In the genomic region with DNA sequence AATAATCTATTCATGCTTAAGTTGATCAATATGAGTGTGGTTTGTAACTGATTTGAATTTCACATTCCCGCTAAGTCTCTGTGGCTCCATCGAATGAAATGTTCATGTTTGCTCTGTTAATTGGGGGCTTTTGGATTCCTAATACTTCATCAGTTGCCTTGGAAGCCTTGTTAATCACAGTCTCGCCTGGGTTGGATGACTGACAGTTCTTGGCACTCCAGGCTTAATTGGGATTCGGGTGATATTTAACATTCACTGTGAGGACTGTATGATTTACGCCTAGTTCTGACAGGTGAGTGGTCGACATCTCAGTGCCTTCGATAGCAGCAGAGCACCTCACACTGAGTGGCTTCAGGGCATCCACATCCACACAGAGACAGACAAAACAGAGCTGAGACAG, we compare ENCODE assay signal across 21 mouse cellular contexts.
A peak's percentile ranks its signal among the peaks of the same experiment; 100 is the strongest.
DNase-seq lines count a peak whose midpoint lies in the region; ATAC-seq and TF ChIP-seq lines count a peak whose summit lies in the region.
"Had no signal": no experiment of that assay in that cellular context is flagged by ENCODE, and none has a peak within 500 bp of the region (broad histone marks: within the 10 kb centered on the region; RNA-seq: fewer than 3 reads in every experiment).

No protein-coding gene starts in this region.

- H3K36me3 ChIP-seq in hindbrain, embryonic 12.5 days = no peaks in the 10 kb centered on the region
- H3K36me3 ChIP-seq in hindbrain, embryonic 10.5 days = no peaks in the 10 kb centered on the region
- no peaks in the 10 kb centered on the region for H3K36me3 ChIP-seq in forebrain, embryonic 16.5 days (ENCODE audit: control insufficient read depth, insufficient read depth)
- no peaks in the 10 kb centered on the region for H3K36me3 ChIP-seq in hindbrain, embryonic 14.5 days (replicated peaks; ENCODE audit: control insufficient read depth, insufficient read depth)
- H3K36me3 ChIP-seq in midbrain, postnatal 0 days (ENCODE audit: insufficient read depth, low read length) = no peaks in the 10 kb centered on the region
- H3K36me3 ChIP-seq in intestine, embryonic 16.5 days (ENCODE audit: control insufficient read depth, insufficient read depth, low read length) = no peaks in the 10 kb centered on the region
- H3K36me3 ChIP-seq: heart, embryonic 12.5 days; kidney, embryonic 15.5 days; limb, embryonic 10.5 days; liver, embryonic 15.5 days had no signal

- H3K27ac ChIP-seq in hindbrain, embryonic 12.5 days = no peak overlapping the region
- no peak overlapping the region for H3K27ac ChIP-seq in hindbrain, embryonic 10.5 days
- H3K27ac ChIP-seq in forebrain, embryonic 16.5 days (ENCODE audit: low read length) = no peak overlapping the region
- no peak overlapping the region for H3K27ac ChIP-seq in hindbrain, embryonic 14.5 days
- H3K27ac ChIP-seq in midbrain, postnatal 0 days (ENCODE audit: low read depth, low read length) = no peak overlapping the region
- H3K27ac ChIP-seq in intestine, embryonic 16.5 days (ENCODE audit: low read length) = no peak overlapping the region
- H3K27ac ChIP-seq: kidney, embryonic 15.5 days; left cerebral cortex, adult 2 months; limb, embryonic 10.5 days; liver, embryonic 15.5 days had no signal

- TF ChIP-seq CTCF in midbrain, postnatal 0 days (IDR thresholded peaks at IDR 0.05) = no peak

- no peak overlapping the region for H3K4me3 ChIP-seq in hindbrain, embryonic 12.5 days
- no peak overlapping the region for H3K4me3 ChIP-seq in hindbrain, embryonic 10.5 days
- H3K4me3 ChIP-seq in forebrain, embryonic 16.5 days (replicated peaks; ENCODE audit: low read length) = no peak overlapping the region
- H3K4me3 ChIP-seq in hindbrain, embryonic 14.5 days (replicated peaks; ENCODE audit: low read length) = peak overlapping the region; percentile 43; the same call in 1 of the 2 replicates
- peak overlapping the region; percentile 55 for H3K4me3 ChIP-seq in midbrain, postnatal 0 days (ENCODE audit: low read depth, low read length)
- no peak overlapping the region for H3K4me3 ChIP-seq in intestine, embryonic 16.5 days (ENCODE audit: low read length)
- H3K4me3 ChIP-seq: heart, embryonic 12.5 days; kidney, embryonic 15.5 days; left cerebral cortex, adult 2 months; limb, embryonic 10.5 days; liver, embryonic 15.5 days; myocyte had no signal

- no peak for ATAC-seq in hindbrain, embryonic 12.5 days (ENCODE audit: low FRiP score)
- no peak for ATAC-seq in forebrain, embryonic 16.5 days
- ATAC-seq in hindbrain, embryonic 14.5 days (ENCODE audit: low FRiP score) = no peak
- no peak for ATAC-seq in midbrain, postnatal 0 days (ENCODE audit: low FRiP score)
- no peak for ATAC-seq in intestine, embryonic 16.5 days

- H3K9ac ChIP-seq in hindbrain, embryonic 12.5 days = no peak overlapping the region
- no peak overlapping the region for H3K9ac ChIP-seq in forebrain, embryonic 16.5 days (replicated peaks; ENCODE audit: low read depth, low read length)
- H3K9ac ChIP-seq in hindbrain, embryonic 14.5 days = no peak overlapping the region
- H3K9ac ChIP-seq in midbrain, postnatal 0 days (replicated peaks; ENCODE audit: low read length, poor library complexity, severe bottlenecking) = no peak overlapping the region
- H3K9ac ChIP-seq in intestine, embryonic 16.5 days (ENCODE audit: low read depth, low read length) = no peak overlapping the region
- H3K9ac ChIP-seq: heart, embryonic 12.5 days; kidney, embryonic 15.5 days; liver, embryonic 15.5 days had no signal

- H3K4me2 ChIP-seq in hindbrain, embryonic 12.5 days (replicated peaks) = 0 out of 2 replicates have a peak overlapping the region, but pooled peaks have one; percentile 29
- peak overlapping the region; percentile 20 for H3K4me2 ChIP-seq in forebrain, embryonic 16.5 days (ENCODE audit: low read length)
- peak overlapping the region; percentile 71 for H3K4me2 ChIP-seq in hindbrain, embryonic 14.5 days (replicated peaks)
- peak overlapping the region; percentile 80 for H3K4me2 ChIP-seq in midbrain, postnatal 0 days (ENCODE audit: low read depth, low read length, poor library complexity, severe bottlenecking)
- H3K4me2 ChIP-seq in intestine, embryonic 16.5 days (ENCODE audit: low read depth, low read length) = no peak overlapping the region
- H3K4me2 ChIP-seq: heart, embryonic 12.5 days; kidney, embryonic 15.5 days; liver, embryonic 15.5 days had no signal

- peaks cover 14% of the 10 kb centered on the region for H3K4me1 ChIP-seq in hindbrain, embryonic 12.5 days
- peaks cover 29% of the 10 kb centered on the region for H3K4me1 ChIP-seq in hindbrain, embryonic 10.5 days (replicated peaks)
- peaks cover 14% of the 10 kb centered on the region for H3K4me1 ChIP-seq in forebrain, embryonic 16.5 days (replicated peaks; ENCODE audit: control insufficient read depth, insufficient read depth, low read length)
- peaks cover 29% of the 10 kb centered on the region for H3K4me1 ChIP-seq in hindbrain, embryonic 14.5 days (replicated peaks; ENCODE audit: control insufficient read depth, insufficient read depth, low read length)
- peaks cover 28% of the 10 kb centered on the region; the same call in 1 of the 2 replicates for H3K4me1 ChIP-seq in midbrain, postnatal 0 days (ENCODE audit: insufficient read depth, low read length)
- 0 out of 2 replicates have a peak, but pooled peaks cover 3% of the 10 kb centered on the region for H3K4me1 ChIP-seq in intestine, embryonic 16.5 days (ENCODE audit: control insufficient read depth, insufficient read depth, low read length)
- H3K4me1 ChIP-seq: liver, embryonic 15.5 days had no signal

- H3K9me3 ChIP-seq in hindbrain, embryonic 12.5 days (replicated peaks) = no peaks in the 10 kb centered on the region
- no peaks in the 10 kb centered on the region for H3K9me3 ChIP-seq in hindbrain, embryonic 10.5 days
- no peaks in the 10 kb centered on the region for H3K9me3 ChIP-seq in forebrain, embryonic 16.5 days (ENCODE audit: control insufficient read depth, low read length)
- H3K9me3 ChIP-seq in hindbrain, embryonic 14.5 days (ENCODE audit: control insufficient read depth, low read length) = no peaks in the 10 kb centered on the region
- no peaks in the 10 kb centered on the region for H3K9me3 ChIP-seq in midbrain, postnatal 0 days (ENCODE audit: low read length)
- no peaks in the 10 kb centered on the region for H3K9me3 ChIP-seq in intestine, embryonic 16.5 days (ENCODE audit: control insufficient read depth, low read length)
- H3K9me3 ChIP-seq: heart, embryonic 12.5 days; kidney, embryonic 15.5 days; limb, embryonic 10.5 days; liver, embryonic 15.5 days had no signal

- 74% methylated on average over 7 of the region's 7 CpGs for WGBS in hindbrain, embryonic 12.5 days
- WGBS in hindbrain, embryonic 10.5 days = 87% methylated on average over 7 of the region's 7 CpGs
- 17% methylated on average over 7 of the region's 7 CpGs for WGBS in forebrain, embryonic 16.5 days
- WGBS in hindbrain, embryonic 14.5 days = 54% methylated on average over 7 of the region's 7 CpGs
- 52% methylated on average over 7 of the region's 7 CpGs for WGBS in midbrain, postnatal 0 days
- WGBS in intestine, embryonic 16.5 days = 79% methylated on average over 7 of the region's 7 CpGs

- no peak for DNase-seq in hindbrain, embryonic 10.5 days (ENCODE audit: low spot score)
- no peak for DNase-seq in hindbrain, embryonic 14.5 days (ENCODE audit: low spot score)
- peak; percentile 25 for DNase-seq in midbrain, postnatal 0 days (ENCODE audit: low spot score)
- DNase-seq in adipocyte (ENCODE audit: low spot score) = no peak
- DNase-seq: adrenal gland, postnatal 10 days; heart, postnatal 10 days; kidney, adult 11 months; kidney, postnatal 36 days; liver; lung, postnatal 4 days; thymus, adult 18-20 months; thymus, postnatal 36 days had no signal

- peaks cover 5% of the 10 kb centered on the region; the same call in 1 of the 2 replicates for H3K27me3 ChIP-seq in hindbrain, embryonic 12.5 days
- H3K27me3 ChIP-seq in hindbrain, embryonic 10.5 days (ENCODE audit: insufficient read depth, poor library complexity, severe bottlenecking) = no peaks in the 10 kb centered on the region
- no peaks in the 10 kb centered on the region for H3K27me3 ChIP-seq in forebrain, embryonic 16.5 days (replicated peaks; ENCODE audit: control insufficient read depth, insufficient read depth, low read length)
- H3K27me3 ChIP-seq in hindbrain, embryonic 14.5 days (ENCODE audit: control insufficient read depth, insufficient read depth, low read length) = no peaks in the 10 kb centered on the region; the same call in 1 of the 2 replicates
- H3K27me3 ChIP-seq in midbrain, postnatal 0 days (ENCODE audit: insufficient read depth, low read length) = no peaks in the 10 kb centered on the region
- H3K27me3 ChIP-seq in intestine, embryonic 16.5 days (replicated peaks; ENCODE audit: control insufficient read depth, insufficient read depth, low read length) = no peaks in the 10 kb centered on the region; the same call in 1 of the 2 replicates
- H3K27me3 ChIP-seq: kidney, embryonic 15.5 days had no signal

Comparison
In these comparisons a context has a peak if more than half of its experiments do, and no peak if none do; other contexts are left out.
1. H3K4me3 ChIP-seq: peak in hindbrain, embryonic 14.5 days (single experiment) and midbrain, postnatal 0 days (single experiment); none in hindbrain, embryonic 12.5 days (single experiment), hindbrain, embryonic 10.5 days (single experiment), forebrain, embryonic 16.5 days (single experiment) and intestine, embryonic 16.5 days (single experiment).